Mouse (Mus musculus) testis, adult 2 months (tissue): ENCODE measurements around the gene Myo6. TPM values are rescaled to one million over a fixed set of nuclear protein-coding genes. Genes with fewer than 3 reads are reported as not detected.
A peak's percentile ranks its signal among the peaks of the same experiment; 100 is the strongest.

Experiments used
- H3K27ac ChIP-seq: fragments of 200-500 bp; 2 replicates; pipeline ENCODE4 v1.5.1; 2012; ENCODE audit warnings: low read depth, low read length; ENCODE audit not compliant: control insufficient read depth, insufficient read depth
- H3K27me3 ChIP-seq: fragments of 200-500 bp; 2 replicates; pipeline ENCODE4 v1.6.1; 2012; ENCODE audit warnings: mild to moderate bottlenecking, low read length, moderate library complexity; ENCODE audit not compliant: control insufficient read depth, insufficient read depth
- H3K36me3 ChIP-seq: fragments of 200-500 bp; 2 replicates; pipeline ENCODE4 v1.6.1; 2012; ENCODE audit warnings: mild to moderate bottlenecking, low read length; ENCODE audit not compliant: control insufficient read depth, insufficient read depth
- H3K4me1 ChIP-seq: fragments of 200-500 bp; 2 replicates; pipeline ENCODE4 v1.6.1; 2012; ENCODE audit warnings: low read length; ENCODE audit not compliant: control insufficient read depth, insufficient read depth
- H3K4me3 ChIP-seq: fragments of 200-500 bp; 2 replicates; pipeline ENCODE4 v1.5.1; 2012; ENCODE audit warnings: low read depth, mild to moderate bottlenecking, low read length, moderate library complexity, mixed read lengths; ENCODE audit not compliant: control insufficient read depth
- CTCF ChIP-seq: fragments of 200-500 bp; IDR thresholded peaks from 2 replicates; pipeline ENCODE4 v1.5.1; 2012; ENCODE audit warnings: low read depth, mild to moderate bottlenecking, inconsistent platforms, low read length, moderate library complexity; ENCODE audit not compliant: control insufficient read depth, insufficient read depth, insufficient replicate concordance
- POLR2A ChIP-seq: fragments of 200-500 bp; IDR thresholded peaks from 2 replicates; pipeline ENCODE4 v1.6.1; 2012; ENCODE audit warnings: low read depth, mild to moderate bottlenecking, inconsistent platforms, low read length, moderate library complexity; ENCODE audit not compliant: control insufficient read depth
- polyA plus RNA-seq: library from polyadenylated mRNA; depleted of rRNA; stranded (reverse); fragments of >200 nt; gene quantifications from 2 replicates; pipeline ENCODE4 v1.2.3, GENCODE M21; 2012

Gene Myo6
- polyA plus RNA-seq, 1 experiment, result 6.7 TPM

DNA sequence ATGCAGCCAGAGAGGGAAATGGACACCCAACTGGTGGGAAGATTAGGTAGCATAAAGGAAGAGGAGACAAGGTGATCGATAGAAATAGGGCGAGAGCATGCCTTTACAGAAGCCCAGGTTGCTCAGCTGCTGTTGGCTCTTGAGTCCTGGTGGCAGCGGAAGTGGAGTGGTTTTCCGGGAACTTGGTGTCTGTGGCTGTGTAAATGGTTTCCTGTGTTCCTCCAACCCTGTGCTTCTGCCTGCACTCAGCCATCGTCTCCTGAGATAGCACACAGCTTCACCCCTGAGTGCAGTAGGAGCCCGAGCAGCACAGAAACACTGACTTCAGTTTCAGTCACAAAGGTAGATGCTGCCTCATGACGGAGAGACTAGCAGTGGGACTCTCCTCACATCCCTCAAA, 101.7 kb downstream of the Myo6 start:
- no peak overlapping the region for H3K27ac ChIP-seq
- no peaks in the 10 kb centered on the region; the same call in 1 of the 2 replicates for H3K36me3 ChIP-seq
- TF ChIP-seq POLR2A, result no peak
- TF ChIP-seq CTCF, result no peak
- peak overlapping the region; percentile 4 for H3K4me3 ChIP-seq
- H3K27me3 ChIP-seq, result no peaks in the 10 kb centered on the region
- no peaks in the 10 kb centered on the region; the same call in none of the 2 replicates for H3K4me1 ChIP-seq

DNA sequence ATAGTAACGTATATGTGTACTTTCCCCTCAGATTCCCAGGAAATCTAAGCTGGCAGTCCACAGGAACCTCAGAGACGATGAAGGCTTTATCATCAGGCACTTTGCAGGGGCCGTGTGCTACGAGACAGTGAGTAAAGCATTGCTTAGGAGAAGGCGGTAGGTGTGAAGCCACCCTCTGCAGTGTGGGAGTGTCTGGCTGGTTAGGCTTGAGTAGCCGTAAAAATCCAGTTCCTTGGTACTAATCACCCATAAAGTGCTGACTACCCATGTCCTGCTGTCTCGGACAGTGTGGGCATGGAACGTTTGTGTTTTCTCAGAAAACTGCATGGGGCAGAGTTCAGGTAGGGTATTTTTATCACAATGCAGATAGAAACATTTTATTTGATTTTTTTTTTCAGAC, 104.8 kb downstream of the Myo6 start:
- no peak for TF ChIP-seq POLR2A
- TF ChIP-seq CTCF, result no peak
- Histone ChIP-seq H3K27ac (no peak overlapping the region), H3K36me3 (no peaks in the 10 kb centered on the region; the same call in 1 of the 2 replicates), H3K4me3 (no peak overlapping the region), H3K4me1 (no peaks in the 10 kb centered on the region), H3K27me3 (no peaks in the 10 kb centered on the region)

DNA sequence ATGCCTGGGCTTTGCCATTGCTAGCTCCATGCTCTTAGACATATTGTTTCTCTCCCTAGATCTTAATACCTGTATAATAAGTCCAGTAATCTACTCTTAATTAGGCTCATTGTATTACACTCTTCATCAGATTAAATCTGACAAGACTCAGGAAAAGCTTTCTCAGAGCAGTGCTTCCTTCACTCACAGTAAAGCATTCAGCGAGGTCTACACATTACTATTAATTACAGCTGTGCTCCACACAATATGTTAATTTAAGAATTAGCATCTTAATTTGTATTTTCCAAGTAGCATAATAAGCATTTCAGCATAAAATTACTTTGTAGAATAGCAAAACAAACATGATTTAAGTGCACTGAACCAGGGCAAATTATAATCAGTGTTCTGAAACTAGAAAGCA, 108.1 kb downstream of the Myo6 start:
- no peak overlapping the region for H3K4me3 ChIP-seq
- TF ChIP-seq POLR2A, result no peak
- no peak for TF ChIP-seq CTCF
- H3K27me3 ChIP-seq, result no peaks in the 10 kb centered on the region
- H3K4me1 ChIP-seq, result peaks cover 3% of the 10 kb centered on the region; the same call in 1 of the 2 replicates
- no peaks in the 10 kb centered on the region; the same call in 1 of the 2 replicates for H3K36me3 ChIP-seq
- no peak overlapping the region for H3K27ac ChIP-seq

DNA sequence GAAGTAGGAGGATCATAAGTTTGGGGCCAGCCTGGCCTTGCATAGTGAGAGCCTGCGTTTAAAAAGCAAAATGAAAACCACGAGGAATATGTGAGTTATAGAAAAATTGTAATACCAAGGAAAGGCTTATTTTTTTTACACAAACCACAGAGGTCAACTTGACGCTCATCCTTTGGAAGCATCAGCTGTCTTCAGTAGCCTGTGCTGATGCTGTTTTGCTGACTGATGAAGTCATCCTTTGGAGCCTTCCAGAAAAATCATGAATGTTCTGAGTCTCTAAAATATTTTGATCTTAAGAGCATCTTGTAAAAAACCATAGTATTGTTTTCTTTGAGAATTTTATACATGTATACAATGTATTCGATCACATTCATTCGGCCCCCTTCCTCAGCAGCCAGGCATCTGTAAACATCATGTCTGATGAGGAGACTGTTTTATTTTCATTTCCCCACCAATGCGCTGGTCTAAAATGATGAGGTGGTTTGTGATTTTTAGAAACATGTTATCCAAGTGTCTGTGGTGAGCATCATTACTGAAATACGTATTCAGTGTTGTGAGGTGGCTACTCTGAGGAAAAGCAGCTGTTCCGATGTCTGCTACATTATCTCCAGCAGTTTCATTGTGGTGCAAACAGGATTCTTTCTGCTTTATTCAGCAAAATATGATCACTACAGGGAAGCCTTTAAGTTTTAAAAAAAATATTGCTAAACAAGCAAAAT, 110.4 kb downstream of the Myo6 start:
- no peak overlapping the region for H3K27ac ChIP-seq
- H3K4me1 ChIP-seq, result peaks cover 3% of the 10 kb centered on the region; the same call in 1 of the 2 replicates
- no peak for TF ChIP-seq POLR2A
- TF ChIP-seq CTCF, result no peak
- H3K27me3 ChIP-seq, result no peaks in the 10 kb centered on the region
- H3K4me3 ChIP-seq, result no peak overlapping the region
- no peaks in the 10 kb centered on the region; the same call in 1 of the 2 replicates for H3K36me3 ChIP-seq

DNA sequence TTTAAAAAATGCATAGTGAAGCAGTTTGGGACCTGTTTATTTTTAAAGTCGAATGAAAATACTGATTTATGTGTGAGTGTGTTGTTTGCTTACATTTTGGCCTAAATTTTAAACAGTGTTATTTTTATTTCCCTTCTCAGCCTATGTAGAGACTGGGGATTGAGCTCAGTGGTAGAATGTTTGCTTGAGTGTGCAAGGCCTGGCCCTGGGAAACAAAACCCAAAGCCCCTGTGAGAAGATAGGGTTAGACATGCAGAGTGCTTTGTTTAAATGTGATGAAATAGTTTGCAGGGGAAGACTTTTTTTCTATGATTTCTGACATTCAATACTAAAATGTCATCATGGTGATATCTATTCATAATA, 110.9 kb downstream of the Myo6 start:
- peaks cover 3% of the 10 kb centered on the region; the same call in 1 of the 2 replicates for H3K4me1 ChIP-seq
- no peak overlapping the region for H3K27ac ChIP-seq
- H3K4me3 ChIP-seq, result no peak overlapping the region
- H3K27me3 ChIP-seq, result no peaks in the 10 kb centered on the region
- no peak for TF ChIP-seq POLR2A
- no peak for TF ChIP-seq CTCF
- H3K36me3 ChIP-seq, result no peaks in the 10 kb centered on the region; the same call in 1 of the 2 replicates

DNA sequence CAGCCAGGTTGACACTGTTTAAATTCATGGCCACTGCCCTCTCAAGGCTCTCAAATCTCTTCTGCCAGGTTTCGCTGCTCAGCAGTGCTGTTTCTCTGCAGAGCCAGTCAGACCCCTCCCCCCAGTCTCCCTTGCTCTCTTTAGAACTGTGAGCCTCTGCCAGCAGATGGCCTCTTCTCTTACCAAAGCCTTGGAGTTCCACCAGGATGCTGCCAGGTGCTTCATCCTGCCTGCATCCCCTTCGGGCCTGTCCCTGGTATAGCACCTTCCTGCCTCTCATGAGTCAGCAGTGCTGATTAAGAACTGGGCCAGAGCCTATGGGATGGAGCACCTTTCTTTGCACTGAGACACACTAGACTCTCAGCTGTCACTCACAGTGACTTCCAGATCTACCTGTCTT, 112.3 kb downstream of the Myo6 start:
- Histone ChIP-seq H3K4me3 (no peak overlapping the region), H3K27ac (no peak overlapping the region), H3K27me3 (no peaks in the 10 kb centered on the region)

DNA sequence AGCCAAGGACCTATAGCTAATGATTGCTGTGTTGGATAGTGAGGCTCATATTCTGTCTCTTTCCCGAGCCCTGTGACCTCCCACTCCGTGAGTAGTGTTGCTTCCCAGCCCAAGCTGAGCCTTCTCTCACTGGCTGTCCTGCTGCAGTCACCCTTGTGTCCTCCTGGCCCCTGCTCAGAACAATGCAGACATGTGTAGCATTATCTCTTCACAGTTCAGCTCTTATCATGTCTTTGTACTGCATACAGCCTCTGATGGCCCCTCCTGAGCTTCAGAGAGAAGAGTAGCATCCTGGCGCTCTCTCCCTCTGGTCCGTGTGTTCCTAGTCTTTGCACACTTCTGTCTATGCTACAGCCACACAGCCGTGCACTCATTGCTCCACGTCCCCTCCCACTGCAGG, 112.9 kb downstream of the Myo6 start:
- H3K36me3 ChIP-seq, result no peaks in the 10 kb centered on the region
- TF ChIP-seq POLR2A, result no peak
- no peak for TF ChIP-seq CTCF
- peaks cover 3% of the 10 kb centered on the region; the same call in 1 of the 2 replicates for H3K4me1 ChIP-seq
- H3K27ac ChIP-seq, result no peak overlapping the region
- no peaks in the 10 kb centered on the region for H3K27me3 ChIP-seq
- H3K4me3 ChIP-seq, result no peak overlapping the region

More for the DNA sequence above, 112.3 kb downstream of the Myo6 start:
- Histone ChIP-seq H3K4me1 (peaks cover 3% of the 10 kb centered on the region; the same call in 1 of the 2 replicates), H3K36me3 (no peaks in the 10 kb centered on the region)
- TF ChIP-seq CTCF (no peak), POLR2A (no peak)
